Mouse (Mus musculus): ENCODE measurements at regions not wholly inside any gene's neighbourhood (a gene's known extent, or its start where the extent isn't known, plus 50 kb on each side); places are given as distances from the start of the nearest gene placed in this dataset.

- no peaks in the 10 kb centered on the region; the same call in 1 of the 2 replicates for H3K4me1 ChIP-seq (replicated peaks; ENCODE audit: control insufficient read depth, insufficient read depth, low read length)
- ATAC-seq (ENCODE audit: low FRiP score): peak; percentile 60; the same call in 1 of the 2 replicates
- 0 out of 2 replicates have a peak overlapping the region, but pooled peaks have one; percentile 4 for H3K27ac ChIP-seq
- H3K4me3 ChIP-seq (replicated peaks; ENCODE audit: low read length): no peak overlapping the region
- peak; percentile 62 for DNase-seq (ENCODE audit: low spot score)
- no peak overlapping the region for H3K9ac ChIP-seq
- H3K27me3 ChIP-seq (ENCODE audit: control insufficient read depth, insufficient read depth, low read length): no peaks in the 10 kb centered on the region
- no peaks in the 10 kb centered on the region for H3K36me3 ChIP-seq (replicated peaks; ENCODE audit: control insufficient read depth, insufficient read depth)
- H3K4me2 ChIP-seq (replicated peaks): peak overlapping the region; percentile 6; the same call in 1 of the 2 replicates
- 28% methylated on average over 12 of the region's 12 CpGs for WGBS
- H3K9me3 ChIP-seq (ENCODE audit: control insufficient read depth, low read length): no peaks in the 10 kb centered on the region
Observed at GRCm38 (mm10) chr13:60267557-60267956, 90.4 kb upstream of the Gas1 start.

GRCm38 (mm10) chr13:60268256-60268655 lies 91.1 kb upstream of the Gas1 start:
- no peak overlapping the region for H3K9ac ChIP-seq
- no peaks in the 10 kb centered on the region for H3K9me3 ChIP-seq (ENCODE audit: control insufficient read depth, low read length)
- ATAC-seq (ENCODE audit: low FRiP score) (no peak), DNase-seq (ENCODE audit: low spot score) (no peak)
- H3K4me1 ChIP-seq (replicated peaks; ENCODE audit: control insufficient read depth, insufficient read depth, low read length): no peaks in the 10 kb centered on the region; the same call in 1 of the 2 replicates
- no peaks in the 10 kb centered on the region for H3K27me3 ChIP-seq (ENCODE audit: control insufficient read depth, insufficient read depth, low read length)
- H3K36me3 ChIP-seq (replicated peaks; ENCODE audit: control insufficient read depth, insufficient read depth): no peaks in the 10 kb centered on the region
- H3K4me3 ChIP-seq (replicated peaks; ENCODE audit: low read length): no peak overlapping the region
- H3K4me2 ChIP-seq (replicated peaks): no peak overlapping the region
- WGBS: 90% methylated on average over 11 of the region's 11 CpGs
- H3K27ac ChIP-seq: no peak overlapping the region

- DNase-seq (ENCODE audit: low spot score): no peak
- no peaks in the 10 kb centered on the region for H3K27me3 ChIP-seq (ENCODE audit: control insufficient read depth, insufficient read depth, low read length)
- H3K4me2 ChIP-seq (replicated peaks): no peak overlapping the region
- ATAC-seq (ENCODE audit: low FRiP score): no peak
- WGBS: 51% methylated on average over 9 of the region's 9 CpGs
- no peak overlapping the region for H3K4me3 ChIP-seq (replicated peaks; ENCODE audit: low read length)
- H3K27ac ChIP-seq: no peak overlapping the region
- H3K9ac ChIP-seq: no peak overlapping the region
- H3K9me3 ChIP-seq (ENCODE audit: control insufficient read depth, low read length): peaks cover 6% of the 10 kb centered on the region; the same call in 1 of the 2 replicates
- no peaks in the 10 kb centered on the region for H3K36me3 ChIP-seq (replicated peaks; ENCODE audit: control insufficient read depth, insufficient read depth)
- H3K4me1 ChIP-seq (replicated peaks; ENCODE audit: control insufficient read depth, insufficient read depth, low read length): no peaks in the 10 kb centered on the region; the same call in 1 of the 2 replicates
Observed at GRCm38 (mm10) chr13:60269406-60269841, 92.3 kb upstream of the Gas1 start.

GRCm38 (mm10) chr13:60270526-60270925 lies 93.4 kb upstream of the Gas1 start:
- no peaks in the 10 kb centered on the region for H3K27me3 ChIP-seq (ENCODE audit: control insufficient read depth, insufficient read depth, low read length)
- 94% methylated on average over 5 of the region's 5 CpGs for WGBS
- no peak overlapping the region for H3K27ac ChIP-seq
- ATAC-seq (ENCODE audit: low FRiP score) (no peak), DNase-seq (ENCODE audit: low spot score) (no peak)
- H3K4me3 ChIP-seq (replicated peaks; ENCODE audit: low read length): no peak overlapping the region
- no peaks in the 10 kb centered on the region; the same call in 1 of the 2 replicates for H3K4me1 ChIP-seq (replicated peaks; ENCODE audit: control insufficient read depth, insufficient read depth, low read length)
- H3K4me2 ChIP-seq (replicated peaks): no peak overlapping the region
- no peaks in the 10 kb centered on the region for H3K36me3 ChIP-seq (replicated peaks; ENCODE audit: control insufficient read depth, insufficient read depth)
- H3K9me3 ChIP-seq (ENCODE audit: control insufficient read depth, low read length): peaks cover 17% of the 10 kb centered on the region; the same call in 1 of the 2 replicates
- no peak overlapping the region for H3K9ac ChIP-seq

- peaks cover 19% of the 10 kb centered on the region; the same call in 1 of the 2 replicates for H3K9me3 ChIP-seq (ENCODE audit: control insufficient read depth, low read length)
- no peaks in the 10 kb centered on the region for H3K27me3 ChIP-seq (ENCODE audit: control insufficient read depth, insufficient read depth, low read length)
- ATAC-seq (ENCODE audit: low FRiP score): no peak
- no peaks in the 10 kb centered on the region for H3K36me3 ChIP-seq (replicated peaks; ENCODE audit: control insufficient read depth, insufficient read depth)
- no peak overlapping the region for H3K4me2 ChIP-seq (replicated peaks)
- no peak overlapping the region for H3K4me3 ChIP-seq (replicated peaks; ENCODE audit: low read length)
- H3K9ac ChIP-seq: no peak overlapping the region
- WGBS: 85% methylated on average over 7 of the region's 7 CpGs
- no peak for DNase-seq (ENCODE audit: low spot score)
- H3K4me1 ChIP-seq (replicated peaks; ENCODE audit: control insufficient read depth, insufficient read depth, low read length): no peaks in the 10 kb centered on the region
- H3K27ac ChIP-seq: no peak overlapping the region
Observed at GRCm38 (mm10) chr13:60273331-60273730, 96.2 kb upstream of the Gas1 start.

GRCm38 (mm10) chr13:60282543-60283251 lies 105.5 kb upstream of the Gas1 start:
- H3K27ac ChIP-seq: no peak overlapping the region
- WGBS: 66% methylated on average over 7 of the region's 7 CpGs
- H3K27me3 ChIP-seq (ENCODE audit: control insufficient read depth, insufficient read depth, low read length): no peaks in the 10 kb centered on the region
- no peak for DNase-seq (ENCODE audit: low spot score)
- H3K9me3 ChIP-seq (ENCODE audit: control insufficient read depth, low read length): no peaks in the 10 kb centered on the region
- H3K4me1 ChIP-seq (replicated peaks; ENCODE audit: control insufficient read depth, insufficient read depth, low read length): peaks cover 6% of the 10 kb centered on the region; the same call in 1 of the 2 replicates
- H3K9ac ChIP-seq: no peak overlapping the region
- H3K36me3 ChIP-seq (replicated peaks; ENCODE audit: control insufficient read depth, insufficient read depth): no peaks in the 10 kb centered on the region
- H3K4me2 ChIP-seq (replicated peaks): no peak overlapping the region
- no peak for ATAC-seq (ENCODE audit: low FRiP score)
- no peak overlapping the region for H3K4me3 ChIP-seq (replicated peaks; ENCODE audit: low read length)

GRCm38 (mm10) chr13:60286525-60287224 lies 109.5 kb upstream of the Gas1 start:
- Histone ChIP-seq H3K4me3 (replicated peaks; ENCODE audit: low read length) (no peak overlapping the region), H3K27me3 (ENCODE audit: control insufficient read depth, insufficient read depth, low read length) (no peaks in the 10 kb centered on the region), H3K4me1 (replicated peaks; ENCODE audit: control insufficient read depth, insufficient read depth, low read length) (peaks cover 6% of the 10 kb centered on the region; the same call in 1 of the 2 replicates), H3K27ac (no peak overlapping the region), H3K9ac (no peak overlapping the region), H3K9me3 (ENCODE audit: control insufficient read depth, low read length) (no peaks in the 10 kb centered on the region), H3K36me3 (replicated peaks; ENCODE audit: control insufficient read depth, insufficient read depth) (no peaks in the 10 kb centered on the region), H3K4me2 (replicated peaks) (no peak overlapping the region)
- ATAC-seq (ENCODE audit: low FRiP score) (no peak), DNase-seq (ENCODE audit: low spot score) (no peak)
- WGBS: 76% methylated on average over 11 of the region's 11 CpGs

- Histone ChIP-seq H3K27ac (no peak overlapping the region), H3K27me3 (ENCODE audit: control insufficient read depth, insufficient read depth, low read length) (no peaks in the 10 kb centered on the region), H3K36me3 (replicated peaks; ENCODE audit: control insufficient read depth, insufficient read depth) (no peaks in the 10 kb centered on the region), H3K9ac (no peak overlapping the region), H3K4me1 (replicated peaks; ENCODE audit: control insufficient read depth, insufficient read depth, low read length) (no peaks in the 10 kb centered on the region), H3K4me2 (replicated peaks) (no peak overlapping the region), H3K9me3 (ENCODE audit: control insufficient read depth, low read length) (no peaks in the 10 kb centered on the region), H3K4me3 (replicated peaks; ENCODE audit: low read length) (no peak overlapping the region)
- DNase-seq (ENCODE audit: low spot score) (peak; percentile 29), ATAC-seq (ENCODE audit: low FRiP score) (no peak)
- WGBS: 40% methylated on average over 3 of the region's 3 CpGs
Observed at GRCm38 (mm10) chr13:60289650-60290049, 112.5 kb upstream of the Gas1 start.

GRCm38 (mm10) chr13:60290820-60291219 lies 113.7 kb upstream of the Gas1 start:
- H3K9me3 ChIP-seq (ENCODE audit: control insufficient read depth, low read length): no peaks in the 10 kb centered on the region
- ATAC-seq (ENCODE audit: low FRiP score) (no peak), DNase-seq (ENCODE audit: low spot score) (no peak)
- no peaks in the 10 kb centered on the region for H3K27me3 ChIP-seq (ENCODE audit: control insufficient read depth, insufficient read depth, low read length)
- WGBS: 79% methylated on average over 4 of the region's 4 CpGs
- no peak overlapping the region for H3K27ac ChIP-seq
- H3K36me3 ChIP-seq (replicated peaks; ENCODE audit: control insufficient read depth, insufficient read depth): no peaks in the 10 kb centered on the region
- H3K9ac ChIP-seq: no peak overlapping the region
- no peak overlapping the region for H3K4me2 ChIP-seq (replicated peaks)
- H3K4me3 ChIP-seq (replicated peaks; ENCODE audit: low read length): no peak overlapping the region
- H3K4me1 ChIP-seq (replicated peaks; ENCODE audit: control insufficient read depth, insufficient read depth, low read length): no peaks in the 10 kb centered on the region
